Mouse (Mus musculus) lung, adult 18-20 months (tissue): ENCODE measurements at regions not wholly inside any gene's neighbourhood (a gene's known extent, or its start where the extent isn't known, plus 50 kb on each side); places are given as distances from the start of the nearest gene placed in this dataset.
A peak's percentile ranks its signal among the peaks of the same experiment; 100 is the strongest.

ENCODE experiments used
- DNase-seq, 2 experiments: peaks; one replicate each; pipeline ENCODE4 v3.0.0; 2022; ENCODE audit warnings: mixed read lengths in 2 of 2

- no peak for DNase-seq
Observed at GRCm38 (mm10) chr3:58153874-58154756, 260.4 kb upstream of the Tsc22d2 start.

DNA sequence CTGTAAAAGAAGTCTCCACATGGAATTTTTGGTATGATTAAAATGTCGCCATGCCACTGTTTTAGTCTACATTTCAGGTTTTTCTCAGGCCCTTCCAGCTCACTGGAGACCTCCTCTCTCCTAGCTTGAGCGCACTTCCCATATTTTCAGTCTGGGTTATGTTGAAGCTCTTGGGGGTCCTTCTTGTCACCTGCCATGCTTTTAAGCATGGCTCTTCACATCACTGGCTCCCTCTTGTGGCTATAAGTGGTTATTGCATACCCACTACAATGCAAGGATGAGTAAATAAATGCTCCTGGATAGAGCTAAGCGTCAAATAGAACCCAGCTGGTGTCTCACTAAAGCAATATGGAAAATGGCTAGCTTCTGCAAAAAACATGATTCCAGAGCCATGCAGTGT lies 255.1 kb upstream of the Tsc22d2 start:
- DNase-seq = peak in 1 of 2 experiments; percentile 9

DNA sequence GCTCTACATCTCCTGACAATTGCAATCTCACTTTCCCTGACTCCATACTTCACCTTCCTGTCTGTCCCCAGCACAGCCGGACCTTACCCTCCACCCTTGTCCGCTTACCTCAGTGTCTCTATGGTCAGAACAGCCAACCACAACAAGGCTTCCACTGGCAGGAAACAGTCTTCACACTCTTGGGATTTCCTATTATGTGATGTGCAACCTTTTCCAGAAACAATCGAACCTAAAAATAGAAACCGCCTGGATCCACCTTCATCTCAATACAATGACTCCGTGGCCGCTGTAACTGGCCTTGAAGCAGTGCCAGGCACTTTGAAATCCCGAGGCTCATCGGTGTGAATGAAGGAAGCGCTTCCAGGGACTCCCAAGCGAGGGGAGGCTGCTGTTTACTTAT lies 252.3 kb upstream of the Tsc22d2 start:
- peak in 1 of 2 experiments; percentile 16 for DNase-seq

DNA sequence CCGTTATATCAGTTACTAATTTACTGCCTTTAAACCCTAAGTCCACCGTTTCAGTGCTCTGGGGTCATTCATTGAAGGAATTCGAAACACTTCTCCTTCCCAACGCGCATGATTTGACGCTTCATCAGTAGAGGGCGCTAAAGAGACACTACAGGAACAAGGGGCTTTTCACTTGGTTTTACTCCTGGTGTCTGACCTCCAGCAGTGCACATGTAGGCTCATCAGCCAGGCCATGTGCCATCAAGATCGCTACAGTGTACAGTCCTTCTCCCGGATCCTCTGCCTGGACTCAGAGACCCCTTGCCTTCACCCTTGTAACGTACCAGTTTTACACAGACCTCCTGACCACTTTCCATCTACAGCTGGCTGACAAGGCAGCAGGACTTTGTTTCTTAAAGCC lies 250.7 kb upstream of the Tsc22d2 start:
- DNase-seq = peak; percentile 55 to 72

DNA sequence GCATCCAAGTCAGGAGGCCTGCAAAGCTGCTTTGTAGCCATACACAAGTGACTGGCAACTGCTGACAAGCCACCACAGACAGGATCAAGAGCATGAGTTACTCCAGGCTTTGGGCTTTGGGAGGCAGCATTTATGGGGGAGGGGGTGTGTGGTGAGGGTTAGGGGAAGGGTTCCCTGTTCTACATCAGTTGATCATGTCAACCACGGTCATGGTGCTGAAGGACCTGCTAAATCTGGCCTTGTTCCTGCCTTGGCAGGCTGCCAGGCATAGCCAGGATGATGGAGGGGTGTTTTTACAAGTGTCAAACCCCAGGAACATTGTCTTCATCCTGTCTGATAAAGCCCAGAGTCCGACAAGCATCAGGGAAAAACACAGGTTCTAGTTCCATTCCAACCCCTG lies 247.9 kb upstream of the Tsc22d2 start:
- DNase-seq = no peak

GRCm38 (mm10) chr3:58167121-58167520 lies 247.4 kb upstream of the Tsc22d2 start:
- no peak for DNase-seq

DNA sequence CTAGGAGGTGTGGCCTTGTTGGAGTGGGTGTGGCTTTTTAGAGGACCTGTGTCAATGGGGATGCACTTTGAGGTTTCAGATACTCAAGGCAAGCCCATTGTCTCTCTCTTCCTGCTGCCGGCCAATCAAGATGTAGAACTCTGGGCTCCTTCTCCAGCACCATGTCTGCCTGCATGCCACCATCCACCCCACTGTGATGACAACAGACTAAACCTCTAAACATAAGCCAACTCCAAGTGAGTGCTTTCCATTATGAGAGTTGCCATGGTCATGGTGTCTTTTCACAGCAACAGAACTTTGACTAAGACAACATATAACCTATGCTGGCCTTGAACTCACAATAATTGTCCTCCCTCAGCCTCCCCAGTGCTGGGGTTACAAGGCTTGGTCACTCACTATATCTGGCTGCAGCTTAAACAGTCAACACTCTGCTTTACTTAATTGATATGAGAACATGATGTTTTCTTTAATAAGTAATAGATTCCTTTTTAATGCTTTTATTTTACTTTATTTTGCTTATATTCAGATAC lies 246.7 kb upstream of the Tsc22d2 start:
- DNase-seq = no peak

GRCm38 (mm10) chr3:58168522-58169185 lies 245.9 kb upstream of the Tsc22d2 start:
- DNase-seq = peak; percentile 7 to 9

GRCm38 (mm10) chr3:58169786-58170185 lies 244.7 kb upstream of the Tsc22d2 start:
- no peak for DNase-seq

GRCm38 (mm10) chr3:58172096-58172495 lies 242.4 kb upstream of the Tsc22d2 start:
- DNase-seq = no peak

GRCm38 (mm10) chr3:58173821-58174220 lies 240.7 kb upstream of the Tsc22d2 start:
- no peak for DNase-seq

GRCm38 (mm10) chr3:58181715-58182114 lies 232.8 kb upstream of the Tsc22d2 start:
- DNase-seq = no peak

- DNase-seq = no peak
Observed at GRCm38 (mm10) chr3:58182299-58182698, 232.2 kb upstream of the Tsc22d2 start.

GRCm38 (mm10) chr3:58183279-58183678 lies 231.2 kb upstream of the Tsc22d2 start:
- DNase-seq = no peak

DNA sequence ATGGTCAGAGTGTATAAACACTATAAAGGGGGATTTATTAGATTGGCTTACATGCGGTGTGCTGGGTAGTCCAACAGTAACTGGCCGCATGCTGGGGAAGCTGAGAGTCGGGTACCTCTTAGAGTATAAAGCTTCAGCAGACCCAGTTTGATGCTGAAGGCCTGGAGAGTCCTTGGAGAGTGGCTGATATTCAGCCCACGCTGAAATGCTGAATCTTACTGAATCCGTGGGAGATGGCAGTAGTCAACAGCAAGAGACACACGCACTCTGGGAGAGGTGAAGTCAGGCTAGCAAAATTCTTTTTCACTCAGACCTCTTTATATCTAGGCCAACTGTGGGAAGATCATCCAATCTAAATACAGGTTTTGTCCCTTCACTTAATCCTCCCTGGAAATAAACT lies 214.1 kb upstream of the Tsc22d2 start:
- no peak for DNase-seq

DNA sequence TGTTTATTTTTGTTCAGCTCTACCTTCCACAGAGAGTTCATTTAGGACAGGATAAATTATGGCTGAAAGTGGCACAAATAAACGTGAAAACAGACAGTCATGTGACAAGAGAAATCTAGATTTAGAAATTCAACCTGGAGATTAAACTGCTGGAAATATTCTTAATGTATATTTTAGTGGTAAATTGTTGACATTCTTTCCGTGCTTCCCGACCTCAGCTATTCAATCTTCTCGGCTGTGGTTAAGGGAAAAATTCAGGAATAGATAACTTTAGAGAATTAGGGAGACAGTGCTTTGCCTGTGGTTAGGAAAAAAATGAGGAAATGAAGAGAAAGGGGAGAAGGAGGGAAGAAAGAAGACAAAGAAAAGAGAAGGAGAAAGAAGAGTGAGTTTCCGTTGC lies 211.7 kb upstream of the Tsc22d2 start:
- no peak for DNase-seq

- no peak for DNase-seq
Observed at GRCm38 (mm10) chr3:58203806-58204205, 210.7 kb upstream of the Tsc22d2 start.

DNA sequence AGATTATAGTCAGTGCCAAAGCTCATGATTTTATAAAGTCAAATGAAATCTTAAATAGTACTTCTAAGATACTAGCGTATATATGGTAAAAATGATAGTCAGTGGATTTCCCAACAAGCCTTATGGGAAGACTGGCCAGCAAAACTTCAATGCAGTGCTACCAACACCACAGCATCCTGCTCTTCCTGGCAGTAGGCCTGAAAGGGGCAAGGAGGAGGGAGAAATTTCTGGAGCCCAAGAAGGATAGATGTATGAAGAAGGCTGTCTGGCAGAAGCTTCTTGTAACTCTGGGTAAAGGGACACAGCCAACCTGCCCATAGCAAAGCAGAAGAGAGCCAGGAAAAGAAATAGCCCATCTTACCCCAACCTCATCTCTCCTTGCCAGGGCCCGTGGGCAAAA lies 209.0 kb upstream of the Tsc22d2 start:
- no peak for DNase-seq

- peak in 1 of 2 experiments; percentile 6 for DNase-seq
Observed at GRCm38 (mm10) chr3:58206776-58207398, 207.6 kb upstream of the Tsc22d2 start.

DNA sequence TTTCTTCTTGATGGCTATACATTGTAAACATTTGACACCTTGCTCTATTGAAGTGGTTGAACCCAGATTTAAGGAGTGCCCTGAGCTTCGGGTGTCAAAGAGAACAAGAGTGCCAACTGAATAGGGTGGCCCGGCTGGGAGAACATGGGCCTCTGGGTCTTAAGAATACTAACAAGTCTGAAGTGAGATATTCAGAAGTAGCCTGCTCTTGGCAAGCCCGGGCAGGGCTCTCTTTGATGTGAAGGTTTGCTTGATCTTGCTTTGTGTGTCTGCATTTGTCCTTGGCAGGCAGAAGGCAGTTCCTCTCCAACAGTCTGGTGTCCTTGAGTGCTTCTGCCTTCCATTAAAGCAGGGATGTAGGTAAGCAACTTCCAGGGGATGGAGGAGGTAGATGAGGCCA lies 203.5 kb upstream of the Tsc22d2 start:
- DNase-seq = no peak

GRCm38 (mm10) chr3:58224696-58225095 lies 189.8 kb upstream of the Tsc22d2 start:
- no peak for DNase-seq

GRCm38 (mm10) chr3:58226447-58227321 lies 187.8 kb upstream of the Tsc22d2 start:
- DNase-seq = no peak

DNA sequence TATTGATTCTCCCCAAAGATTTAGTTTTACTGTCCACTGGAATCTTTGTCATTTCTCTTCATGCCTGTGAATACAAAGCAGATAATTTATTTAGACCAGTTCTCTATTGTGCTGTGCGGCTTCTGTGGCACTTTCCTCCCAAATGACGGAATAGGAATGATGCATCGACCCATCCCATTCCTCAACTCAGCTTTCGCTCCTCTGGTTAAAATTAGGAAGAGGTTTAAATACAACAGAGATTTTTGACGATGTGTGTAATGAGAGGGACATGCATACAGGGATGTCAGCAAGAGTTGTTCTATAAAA lies 187.2 kb upstream of the Tsc22d2 start:
- no peak for DNase-seq
